Mouse (Mus musculus) intestine, embryonic 16.5 days (tissue): ENCODE measurements at regions not wholly inside any gene's neighbourhood (a gene's known extent, or its start where the extent isn't known, plus 50 kb on each side); places are given as distances from the start of the nearest gene placed in this dataset.
"Not testable (repeated sequence)": the region's sequence is repeated elsewhere in the genome, so short reads cannot be mapped to it uniquely, and the experiment has no call there.

Experiments used
- ATAC-seq: fragments of 200-750 bp; cut with Nextera tagmentation; 2 replicates; pipeline ENCODE4 v1.8.0; 2017; ENCODE audit warnings: moderate TSS enrichment, moderate library complexity
- H3K27ac ChIP-seq: fragments of 300-500 bp; sonication (generic); 2 replicates; pipeline ENCODE4 v1.5.1; 2014; ENCODE audit warnings: mild to moderate bottlenecking, low read length
- H3K27me3 ChIP-seq: fragments of 300-500 bp; sonication (generic); replicated peaks from 2 replicates; pipeline ENCODE4 v1.6.1; 2014; ENCODE audit warnings: low read length, control low read depth, mixed read lengths; ENCODE audit not compliant: control insufficient read depth, insufficient read depth
- H3K36me3 ChIP-seq: fragments of 300-500 bp; sonication (generic); 2 replicates; pipeline ENCODE4 v1.6.1; 2014; ENCODE audit warnings: low read length, control low read depth; ENCODE audit not compliant: control insufficient read depth, insufficient read depth
- H3K4me1 ChIP-seq: fragments of 300-500 bp; sonication (generic); 2 replicates; pipeline ENCODE4 v1.6.1; 2014; ENCODE audit warnings: low read length, control low read depth, mixed read lengths; ENCODE audit not compliant: control insufficient read depth, insufficient read depth
- H3K4me2 ChIP-seq: fragments of 300-500 bp; sonication (generic); 2 replicates; pipeline ENCODE4 v1.6.1; 2014; ENCODE audit warnings: low read depth, low read length, control low read depth
- H3K4me3 ChIP-seq: fragments of 300-500 bp; sonication (generic); 2 replicates; pipeline ENCODE4 v1.5.1; 2014; ENCODE audit warnings: mild to moderate bottlenecking, low read length
- H3K9ac ChIP-seq: fragments of 300-500 bp; sonication (generic); 2 replicates; pipeline ENCODE4 v1.6.1; 2014; ENCODE audit warnings: low read depth, low read length
- H3K9me3 ChIP-seq: fragments of 300-500 bp; sonication (generic); 2 replicates; pipeline ENCODE4 v1.6.1; 2016; ENCODE audit warnings: low read length, control low read depth; ENCODE audit not compliant: control insufficient read depth
- WGBS: fragments of 180-500 bp; shearing (Covaris S2); extraction: QIAGEN DNeasy Blood & Tissue Kit; methylation state at CpG from one replicate; pipeline ENCODE4 v1.1.7; 2014; 5-methylcytosine and 5-hydroxymethylcytosine counted together

DNA sequence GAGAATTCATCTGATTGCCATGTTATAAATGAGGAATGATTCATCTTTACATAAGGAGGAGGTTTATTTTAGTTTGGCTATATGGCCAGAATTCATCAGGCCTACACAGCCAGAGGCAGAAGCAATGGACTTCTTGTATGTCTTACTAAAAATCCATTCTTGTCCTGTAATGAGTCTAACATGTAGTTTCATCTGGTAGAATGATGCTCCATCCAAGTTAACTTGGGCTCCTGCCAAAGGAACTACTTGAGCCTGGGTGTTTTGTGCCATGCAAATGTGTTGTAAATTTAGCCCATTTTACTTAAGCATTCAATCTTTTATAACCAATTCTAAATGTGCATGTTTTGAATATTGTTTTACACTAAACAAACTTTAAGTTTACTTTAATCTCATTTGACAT lies 462.9 kb upstream of the Pom121l12 start:
- ATAC-seq, result no peak
- H3K4me1 ChIP-seq, result no peaks in the 10 kb centered on the region
- H3K27me3 ChIP-seq, result no peaks in the 10 kb centered on the region
- H3K27ac ChIP-seq, result no peak overlapping the region
- no peak overlapping the region for H3K4me2 ChIP-seq
- H3K4me3 ChIP-seq, result no peak overlapping the region
- H3K9ac ChIP-seq, result no peak overlapping the region
- H3K36me3 ChIP-seq, result no peaks in the 10 kb centered on the region
- no peaks in the 10 kb centered on the region for H3K9me3 ChIP-seq

DNA sequence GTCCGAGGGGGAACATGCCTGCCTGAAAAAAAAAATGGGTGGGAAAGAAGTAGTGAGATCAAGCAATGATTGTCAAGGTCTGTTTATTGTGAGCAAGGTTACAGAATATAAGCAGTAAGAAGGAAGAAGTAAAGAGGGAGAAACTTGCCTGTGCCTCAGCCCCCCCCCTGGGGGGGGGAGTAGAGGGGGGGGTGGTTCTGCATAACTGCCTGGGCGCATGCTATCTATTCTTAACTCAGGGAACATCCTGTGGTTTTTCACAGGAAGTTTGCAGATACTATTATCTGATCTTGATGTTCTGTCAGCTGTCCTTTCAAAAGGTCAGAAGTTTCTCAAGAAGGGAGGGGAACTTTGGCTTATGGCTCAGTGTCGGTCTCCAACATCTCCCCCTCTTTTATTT lies 456.7 kb upstream of the Pom121l12 start:
- WGBS, result 68% methylated on average over 3 of the region's 3 CpGs
- not testable (repeated sequence) for H3K27me3 ChIP-seq, H3K27ac ChIP-seq, H3K9me3 ChIP-seq, ATAC-seq, H3K4me1 ChIP-seq, H3K4me2 ChIP-seq, H3K9ac ChIP-seq, H3K4me3 ChIP-seq, H3K36me3 ChIP-seq

DNA sequence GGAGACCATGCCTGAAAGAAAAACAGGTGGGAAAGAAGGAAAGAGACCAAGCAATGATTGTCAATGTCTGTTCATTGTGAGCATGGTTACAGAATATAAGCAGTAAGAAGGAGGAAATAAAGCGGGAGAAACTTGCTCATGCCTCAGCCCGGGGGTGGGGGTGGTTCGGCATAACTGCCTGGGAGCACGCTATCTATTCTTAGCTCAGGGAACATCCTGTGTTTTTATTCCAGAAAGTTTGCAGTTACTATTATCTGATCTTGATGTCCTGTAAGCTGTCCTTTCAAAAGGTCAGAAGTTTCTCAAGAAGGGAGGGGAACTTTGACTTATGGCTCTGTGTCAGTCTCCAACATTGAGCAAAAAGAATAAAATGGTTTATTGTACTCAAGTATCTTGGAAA lies 451.4 kb upstream of the Pom121l12 start:
- Histone ChIP-seq H3K4me3 (no peak overlapping the region), H3K36me3 (no peaks in the 10 kb centered on the region), H3K9ac (no peak overlapping the region), H3K4me1 (no peaks in the 10 kb centered on the region), H3K4me2 (no peak overlapping the region), H3K9me3 (no peaks in the 10 kb centered on the region), H3K27me3 (no peaks in the 10 kb centered on the region), H3K27ac (no peak overlapping the region)
- ATAC-seq, result no peak
- 74% methylated on average over 4 of the region's 4 CpGs for WGBS

DNA sequence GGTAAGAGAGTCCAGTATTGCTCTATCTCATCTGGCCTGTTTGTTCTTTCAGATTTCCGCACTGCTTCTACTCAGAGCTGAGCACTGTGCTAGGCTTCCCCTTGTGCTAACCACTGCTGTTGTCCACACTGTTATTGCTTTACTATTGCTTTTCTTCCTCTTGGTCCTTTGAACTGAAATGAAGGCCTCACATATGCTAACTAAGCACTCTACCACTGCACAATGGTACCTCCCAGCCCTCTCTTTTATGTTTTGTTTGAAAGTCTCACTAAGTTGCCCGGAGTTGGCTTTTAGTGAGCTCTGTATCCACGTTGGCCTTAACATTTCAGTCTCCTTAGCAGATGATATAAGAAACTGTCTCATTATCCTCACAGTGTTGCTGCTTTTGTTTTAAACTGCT lies 439.7 kb upstream of the Pom121l12 start:
- no peaks in the 10 kb centered on the region for H3K36me3 ChIP-seq
- H3K4me3 ChIP-seq, result no peak overlapping the region
- no peaks in the 10 kb centered on the region for H3K9me3 ChIP-seq
- no peak overlapping the region for H3K27ac ChIP-seq
- H3K27me3 ChIP-seq, result no peaks in the 10 kb centered on the region
- H3K9ac ChIP-seq, result no peak overlapping the region
- H3K4me2 ChIP-seq, result no peak overlapping the region
- 51% methylated on average over 3 of the region's 3 CpGs for WGBS
- no peaks in the 10 kb centered on the region for H3K4me1 ChIP-seq
- ATAC-seq, result no peak

DNA sequence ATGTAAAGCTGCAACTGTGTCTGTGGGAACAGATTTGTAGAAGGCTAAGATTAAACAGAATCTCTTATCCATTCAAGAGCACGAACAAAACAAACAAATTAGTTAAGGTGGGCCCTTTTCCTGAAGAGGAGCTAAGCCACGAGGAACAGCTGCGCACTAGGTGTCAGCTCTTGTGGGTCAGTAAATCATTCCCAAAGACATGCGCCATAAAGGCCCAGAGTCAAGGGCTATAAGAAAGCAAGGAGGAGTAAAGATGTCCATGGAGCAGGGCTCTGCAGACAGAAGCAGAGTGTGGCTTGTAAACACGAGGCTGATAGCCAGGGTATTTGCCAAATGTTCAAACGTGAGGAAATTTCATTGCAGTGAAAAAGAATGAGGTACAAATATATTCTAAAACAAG lies 429.6 kb upstream of the Pom121l12 start:
- Histone ChIP-seq H3K27ac (no peak overlapping the region), H3K36me3 (no peaks in the 10 kb centered on the region), H3K27me3 (no peaks in the 10 kb centered on the region), H3K4me3 (no peak overlapping the region), H3K4me2 (no peak overlapping the region), H3K9ac (no peak overlapping the region), H3K4me1 (no peaks in the 10 kb centered on the region), H3K9me3 (no peaks in the 10 kb centered on the region)
- ATAC-seq, result no peak
- WGBS, result 30% methylated on average over 6 of the region's 6 CpGs

DNA sequence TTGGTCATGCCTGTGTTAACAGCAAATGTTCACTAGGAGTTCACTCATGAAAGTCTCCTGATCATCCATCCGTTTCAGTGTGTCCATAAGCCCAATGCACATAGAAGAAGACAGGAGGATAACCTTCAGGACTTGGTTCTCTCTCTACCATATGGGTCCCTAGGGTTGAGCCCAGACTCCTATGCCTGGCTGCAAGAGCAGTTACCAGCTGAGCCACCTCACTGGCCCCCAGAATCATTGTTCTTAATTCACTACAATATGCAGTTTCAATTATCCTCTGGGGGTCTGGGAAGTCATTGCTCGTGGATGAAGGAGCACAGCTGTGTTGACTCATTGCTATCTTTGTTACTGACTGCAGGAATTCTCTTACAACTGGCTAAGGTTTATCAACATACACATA lies 424.5 kb upstream of the Pom121l12 start:
- Histone ChIP-seq H3K4me2 (no peak overlapping the region), H3K27ac (no peak overlapping the region), H3K4me1 (no peaks in the 10 kb centered on the region), H3K27me3 (no peaks in the 10 kb centered on the region), H3K4me3 (no peak overlapping the region), H3K9me3 (no peaks in the 10 kb centered on the region), H3K36me3 (no peaks in the 10 kb centered on the region), H3K9ac (no peak overlapping the region)
- 66% methylated on average over 2 of the region's 2 CpGs for WGBS
- no peak for ATAC-seq

DNA sequence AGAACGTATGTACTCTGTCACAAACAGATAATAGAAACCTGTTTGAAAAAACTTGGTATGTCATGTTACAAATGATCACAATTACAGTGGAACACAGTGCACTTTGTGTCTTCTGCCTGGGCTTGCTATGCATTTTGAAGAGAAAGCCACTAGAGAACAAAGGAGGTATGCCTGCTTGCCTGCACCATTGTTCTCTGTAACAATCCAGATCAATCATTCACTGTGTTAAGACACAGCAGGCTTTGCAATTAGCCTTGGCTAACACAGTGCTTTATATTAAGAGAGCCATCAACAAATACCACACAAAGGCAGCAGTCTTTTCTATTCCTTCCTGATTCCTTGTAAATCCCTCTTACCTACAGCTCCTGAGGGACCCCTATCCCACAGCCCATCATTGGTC lies 417.1 kb upstream of the Pom121l12 start:
- Histone ChIP-seq H3K4me2 (no peak overlapping the region), H3K36me3 (no peaks in the 10 kb centered on the region), H3K4me1 (no peaks in the 10 kb centered on the region), H3K9ac (no peak overlapping the region), H3K4me3 (no peak overlapping the region), H3K27ac (no peak overlapping the region), H3K27me3 (no peaks in the 10 kb centered on the region), H3K9me3 (no peaks in the 10 kb centered on the region)
- WGBS, result 38% methylated on average over 1 of the region's 1 CpGs
- ATAC-seq, result no peak

DNA sequence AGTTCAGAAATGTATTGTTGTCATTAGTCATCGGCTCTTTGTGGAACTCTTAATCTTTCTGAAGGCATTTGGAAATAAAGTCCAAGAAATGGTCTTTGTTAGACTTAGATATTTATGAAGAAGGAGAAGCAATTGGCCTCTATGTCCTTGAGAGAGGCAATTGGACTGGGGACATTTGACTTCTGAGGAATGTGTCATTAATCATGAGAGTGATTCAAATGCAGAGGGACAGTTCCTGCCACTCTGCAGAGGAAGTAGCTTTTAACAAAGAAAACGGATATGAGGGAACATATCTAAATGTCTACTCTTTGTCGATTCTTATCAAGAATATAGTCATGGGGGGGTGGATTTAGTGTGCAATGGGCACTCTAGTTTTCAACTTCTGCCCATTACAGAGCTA lies 416.6 kb upstream of the Pom121l12 start:
- Histone ChIP-seq H3K4me1 (no peaks in the 10 kb centered on the region), H3K27me3 (no peaks in the 10 kb centered on the region), H3K27ac (no peak overlapping the region), H3K4me2 (no peak overlapping the region), H3K4me3 (no peak overlapping the region), H3K9me3 (no peaks in the 10 kb centered on the region), H3K9ac (no peak overlapping the region), H3K36me3 (no peaks in the 10 kb centered on the region)
- whole genome bisulfite sequencing, result 47% methylated on average over 3 of the region's 3 CpGs
- ATAC-seq, result 0 out of 2 replicates have a peak, but pooled peaks have one; percentile 36

DNA sequence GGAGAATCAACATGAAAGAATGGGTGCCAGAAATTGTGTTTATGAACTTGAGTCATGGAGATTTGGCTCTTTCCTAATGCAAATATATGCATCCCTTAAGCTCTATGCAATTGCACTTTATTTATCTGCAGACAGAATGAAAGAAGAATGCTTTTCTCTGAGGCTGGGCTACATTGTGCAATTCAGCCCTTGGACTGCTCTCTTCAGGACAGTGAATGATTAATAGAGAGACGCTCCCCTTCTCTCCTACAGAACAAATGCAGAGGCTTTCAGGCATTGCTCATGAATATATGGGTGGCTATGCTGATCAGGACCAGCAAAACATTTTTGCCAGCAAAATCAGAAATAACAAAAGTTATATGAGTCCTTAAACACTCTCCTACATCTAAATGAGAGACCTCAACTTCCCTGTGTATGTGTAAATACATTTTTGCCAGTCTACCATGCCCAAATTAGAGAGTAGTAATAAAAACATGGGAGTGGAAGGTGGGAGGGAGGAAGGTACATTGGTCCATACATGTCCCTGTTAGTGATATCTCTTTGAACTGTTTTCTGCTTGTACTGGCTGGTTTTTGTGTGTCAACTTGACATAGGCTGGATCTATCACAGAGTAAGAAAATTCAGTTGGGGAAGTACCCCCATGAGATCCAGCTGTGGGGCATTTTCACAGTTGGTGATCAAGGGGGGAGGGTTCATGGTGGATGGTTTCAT lies 415.7 kb upstream of the Pom121l12 start:
- no peak overlapping the region for H3K4me2 ChIP-seq
- no peak overlapping the region for H3K4me3 ChIP-seq
- peak; percentile 95 for ATAC-seq
- H3K9ac ChIP-seq, result no peak overlapping the region
- WGBS, result 35% methylated on average over 1 of the region's 1 CpGs
- H3K27me3 ChIP-seq, result no peaks in the 10 kb centered on the region
- H3K4me1 ChIP-seq, result no peaks in the 10 kb centered on the region
- no peak overlapping the region for H3K27ac ChIP-seq
- H3K36me3 ChIP-seq, result no peaks in the 10 kb centered on the region
- no peaks in the 10 kb centered on the region for H3K9me3 ChIP-seq

DNA sequence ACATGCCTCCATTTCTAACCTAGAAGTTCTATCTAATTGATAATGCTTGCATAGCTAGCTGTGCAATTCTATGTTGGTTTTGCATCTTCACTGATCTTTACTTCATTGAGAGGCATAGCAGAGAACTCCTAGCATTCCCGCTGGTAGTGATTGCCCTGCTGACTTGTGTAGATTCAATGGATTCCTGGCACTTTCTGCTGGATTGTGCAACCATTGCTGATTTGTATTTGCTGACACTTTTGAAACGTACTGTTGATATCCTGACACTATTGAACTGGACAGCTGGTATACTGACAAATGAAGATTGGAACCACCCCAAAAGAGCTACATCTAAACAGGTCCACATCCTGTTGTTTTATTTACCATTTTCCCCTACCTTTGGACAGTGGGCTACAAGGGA lies 404.0 kb upstream of the Pom121l12 start:
- Histone ChIP-seq H3K27me3 (no peaks in the 10 kb centered on the region), H3K36me3 (no peaks in the 10 kb centered on the region), H3K4me1 (no peaks in the 10 kb centered on the region), H3K4me3 (no peak overlapping the region), H3K4me2 (no peak overlapping the region), H3K9me3 (no peaks in the 10 kb centered on the region), H3K27ac (no peak overlapping the region), H3K9ac (no peak overlapping the region)
- 86% methylated on average over 2 of the region's 2 CpGs for WGBS
- ATAC-seq, result no peak
